Mouse (Mus musculus) thymus, adult 2 months (tissue): Measurements from ENCODE around the gene Rin1.

Source experiments
- CTCF ChIP-seq: fragments of 200-500 bp; IDR thresholded peaks from 2 replicates; pipeline ENCODE4 v1.5.1; 2012; ENCODE audit warnings: mild to moderate bottlenecking, control low read depth, low read length, moderate library complexity, borderline replicate concordance; ENCODE audit not compliant: control insufficient read depth, poor library complexity, insufficient read depth; ENCODE audit errors: extremely low read depth
- POLR2A ChIP-seq: fragments of 200-500 bp; IDR thresholded peaks from 2 replicates; pipeline ENCODE4 v1.6.1; 2012; ENCODE audit warnings: mild to moderate bottlenecking, low read length, control low read depth, moderate library complexity; ENCODE audit not compliant: control insufficient read depth, poor library complexity, insufficient read depth; ENCODE audit errors: extremely low read depth

DNA sequence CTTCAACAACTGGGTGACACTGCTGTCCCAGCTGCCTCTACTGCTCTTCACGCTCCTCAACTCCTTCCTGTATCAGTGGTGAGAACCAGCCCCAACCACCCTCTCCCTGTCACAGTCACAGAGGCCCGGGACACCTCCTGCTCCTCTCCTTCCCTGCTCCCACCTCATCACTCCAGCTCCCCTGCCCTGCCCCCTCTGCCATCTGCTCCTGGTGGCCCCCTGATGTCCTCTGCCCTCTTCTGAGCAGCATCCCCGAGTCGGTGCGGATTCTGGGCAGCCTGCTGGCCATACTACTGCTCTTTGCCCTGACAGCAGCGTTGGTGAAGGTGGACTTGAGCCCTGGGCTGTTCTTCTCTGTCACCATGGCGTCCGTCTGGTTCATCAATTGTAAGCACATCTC, 24.2 kb upstream of the Rin1 start:
- no peak for TF ChIP-seq POLR2A
- no peak for TF ChIP-seq CTCF
